Mouse (Mus musculus): Measurements from ENCODE around the gene Cfap100. TPM values are rescaled to one million over a fixed set of nuclear protein-coding genes. Genes with fewer than 3 reads are reported as not detected.

The Cfap100 gene
- total and polyA plus RNA-seq, 2 experiments, result 0.28 to 0.33 TPM

- peaks cover 5% of the 10 kb centered on the region; the same call in 1 of the 2 replicates for H3K4me1 ChIP-seq (ENCODE audit: control insufficient read depth, insufficient read depth, low read length)
- H3K27me3 ChIP-seq (ENCODE audit: control insufficient read depth, insufficient read depth, low read length), result no peaks in the 10 kb centered on the region
- no peak for TF ChIP-seq POLR2A (IDR thresholded peaks at IDR 0.05; ENCODE audit: extremely low read depth, insufficient read depth, low read length)
- no peak for TF ChIP-seq CTCF (IDR thresholded peaks at IDR 0.05; ENCODE audit: low read depth, low read length)
- no peak overlapping the region for H3K27ac ChIP-seq (replicated peaks; ENCODE audit: insufficient read depth, low read depth, low read length)
- H3K4me3 ChIP-seq (ENCODE audit: insufficient read depth, low read depth, low read length), result no peak overlapping the region
- 10% methylated on average over 1 of the region's 1 CpGs for WGBS
- H3K9ac ChIP-seq (ENCODE audit: low read depth, low read length), result no peak overlapping the region
- DNase-seq (ENCODE audit: extremely low read depth, low read depth, low spot score), result peak; percentile 81
- H3K79me2 ChIP-seq (ENCODE audit: control insufficient read depth, insufficient read depth, low read length), result no peaks in the 10 kb centered on the region
- no peaks in the 10 kb centered on the region for H3K36me3 ChIP-seq (ENCODE audit: control insufficient read depth, insufficient read depth, low read length)
Observed at GRCm38 (mm10) chr6:90410972-90411371, 17.6 kb downstream of the Cfap100 start.

DNA sequence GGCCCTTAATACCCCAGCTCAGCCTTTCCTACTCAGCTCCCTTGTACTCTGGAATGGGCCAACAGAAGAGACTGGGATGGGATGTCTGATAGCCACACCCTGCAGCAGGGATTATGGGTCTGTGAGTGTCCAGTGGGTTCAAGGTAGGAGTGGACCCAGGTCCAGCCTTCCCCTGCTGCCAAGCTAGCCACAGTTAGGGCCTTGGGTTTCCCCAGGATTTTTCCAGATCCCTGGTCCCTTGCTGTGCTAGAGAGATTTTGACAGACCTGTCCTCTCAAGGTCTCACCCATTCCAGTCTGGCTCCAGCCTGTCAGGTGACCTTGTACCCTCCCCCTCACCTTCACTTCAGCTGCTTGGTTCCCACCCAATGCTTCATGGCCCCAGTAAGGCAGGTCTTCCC lies 20.0 kb downstream of the Cfap100 start:
- TF ChIP-seq CTCF (IDR thresholded peaks at IDR 0.05; ENCODE audit: low read depth, low read length), result no peak
- no peak for TF ChIP-seq POLR2A (IDR thresholded peaks at IDR 0.05; ENCODE audit: extremely low read depth, insufficient read depth, low read length)
- DNase-seq (ENCODE audit: extremely low read depth, low read depth, low spot score), result no peak

DNA sequence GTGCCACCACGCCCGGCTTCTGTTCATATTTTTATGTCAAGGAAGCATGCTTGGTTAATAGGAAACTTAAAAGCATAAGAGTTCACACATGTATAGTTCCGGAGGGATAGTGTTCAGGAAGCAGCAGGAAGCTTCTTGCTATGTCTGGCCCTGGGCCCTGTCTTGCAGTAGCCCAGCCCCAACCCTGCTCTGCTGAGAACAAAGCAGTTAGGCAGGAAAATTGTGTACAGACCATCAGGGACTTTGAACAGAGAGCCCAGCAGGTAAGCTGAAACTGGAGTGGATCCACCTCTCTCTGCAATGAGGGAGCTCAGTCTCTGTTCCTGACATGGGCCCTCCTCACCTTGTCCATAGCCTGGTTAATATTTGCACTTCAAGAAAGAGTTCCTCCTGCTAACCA lies 31.3 kb downstream of the Cfap100 start:
- Histone ChIP-seq H3K27me3 (ENCODE audit: control insufficient read depth, insufficient read depth, low read length) (no peaks in the 10 kb centered on the region), H3K4me3 (ENCODE audit: insufficient read depth, low read depth, low read length) (no peak overlapping the region), H3K36me3 (ENCODE audit: control insufficient read depth, insufficient read depth, low read length) (peaks cover 12% of the 10 kb centered on the region), H3K9ac (ENCODE audit: low read depth, low read length) (no peak overlapping the region), H3K79me2 (ENCODE audit: control insufficient read depth, insufficient read depth, low read length) (no peaks in the 10 kb centered on the region), H3K4me1 (ENCODE audit: control insufficient read depth, insufficient read depth, low read length) (peaks cover 33% of the 10 kb centered on the region), H3K27ac (replicated peaks; ENCODE audit: insufficient read depth, low read depth, low read length) (peak overlapping the region; percentile 45)
- WGBS, result 77% methylated on average over 3 of the region's 3 CpGs
- peak; percentile 81 for DNase-seq (ENCODE audit: extremely low read depth, low read depth, low spot score)
- TF ChIP-seq CTCF (IDR thresholded peaks at IDR 0.05; ENCODE audit: low read depth, low read length) (no peak), POLR2A (IDR thresholded peaks at IDR 0.05; ENCODE audit: extremely low read depth, insufficient read depth, low read length) (no peak)

More for the DNA sequence above, 20.0 kb downstream of the Cfap100 start:
- Histone ChIP-seq H3K4me3 (ENCODE audit: insufficient read depth, low read depth, low read length) (no peak overlapping the region), H3K79me2 (ENCODE audit: control insufficient read depth, insufficient read depth, low read length) (no peaks in the 10 kb centered on the region), H3K27ac (replicated peaks; ENCODE audit: insufficient read depth, low read depth, low read length) (no peak overlapping the region), H3K27me3 (ENCODE audit: control insufficient read depth, insufficient read depth, low read length) (no peaks in the 10 kb centered on the region), H3K4me1 (ENCODE audit: control insufficient read depth, insufficient read depth, low read length) (peaks cover 5% of the 10 kb centered on the region; the same call in 1 of the 2 replicates), H3K9ac (ENCODE audit: low read depth, low read length) (no peak overlapping the region), H3K36me3 (ENCODE audit: control insufficient read depth, insufficient read depth, low read length) (no peaks in the 10 kb centered on the region; the same call in 1 of the 2 replicates)

DNA sequence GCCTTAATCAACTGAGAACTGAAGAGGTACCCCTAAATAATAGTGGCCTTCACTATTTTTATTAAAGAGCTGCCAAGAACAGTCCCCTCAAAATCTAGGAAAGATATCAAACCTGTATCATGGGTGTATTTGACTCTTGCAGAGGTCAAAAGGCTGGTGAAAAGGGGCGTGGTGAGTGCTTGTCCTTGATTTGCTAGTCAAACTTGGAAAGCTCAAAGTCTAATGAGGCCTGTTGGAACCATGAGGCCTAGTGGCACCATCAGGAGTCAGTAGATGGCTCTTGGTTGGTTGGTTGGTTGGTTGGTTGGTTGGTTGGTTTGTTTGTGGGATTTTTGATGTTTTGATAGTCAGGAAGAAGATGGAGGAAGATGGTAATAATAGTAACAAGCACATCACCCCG lies 32.8 kb downstream of the Cfap100 start:
- H3K4me3 ChIP-seq (ENCODE audit: insufficient read depth, low read depth, low read length), result no peak overlapping the region
- WGBS, result 60% methylated on average over 2 of the region's 2 CpGs
- no peaks in the 10 kb centered on the region for H3K79me2 ChIP-seq (ENCODE audit: control insufficient read depth, insufficient read depth, low read length)
- H3K36me3 ChIP-seq (ENCODE audit: control insufficient read depth, insufficient read depth, low read length), result peaks cover 13% of the 10 kb centered on the region
- H3K4me1 ChIP-seq (ENCODE audit: control insufficient read depth, insufficient read depth, low read length), result peaks cover 33% of the 10 kb centered on the region
- H3K27me3 ChIP-seq (ENCODE audit: control insufficient read depth, insufficient read depth, low read length), result no peaks in the 10 kb centered on the region
- H3K9ac ChIP-seq (ENCODE audit: low read depth, low read length), result no peak overlapping the region
- H3K27ac ChIP-seq (replicated peaks; ENCODE audit: insufficient read depth, low read depth, low read length), result peak overlapping the region; percentile 67
- DNase-seq (ENCODE audit: extremely low read depth, low read depth, low spot score), result peak; percentile 90
- no peak for TF ChIP-seq CTCF (IDR thresholded peaks at IDR 0.05; ENCODE audit: low read depth, low read length)
- no peak for TF ChIP-seq POLR2A (IDR thresholded peaks at IDR 0.05; ENCODE audit: extremely low read depth, insufficient read depth, low read length)

- Histone ChIP-seq H3K27me3 (ENCODE audit: control insufficient read depth, insufficient read depth, low read length) (no peaks in the 10 kb centered on the region), H3K36me3 (ENCODE audit: control insufficient read depth, insufficient read depth, low read length) (peaks cover 16% of the 10 kb centered on the region), H3K4me1 (ENCODE audit: control insufficient read depth, insufficient read depth, low read length) (peaks cover 33% of the 10 kb centered on the region), H3K4me3 (ENCODE audit: insufficient read depth, low read depth, low read length) (no peak overlapping the region), H3K27ac (replicated peaks; ENCODE audit: insufficient read depth, low read depth, low read length) (peak overlapping the region; percentile 84), H3K79me2 (ENCODE audit: control insufficient read depth, insufficient read depth, low read length) (no peaks in the 10 kb centered on the region), H3K9ac (ENCODE audit: low read depth, low read length) (peak overlapping the region; percentile 13; the same call in 1 of the 2 replicates)
- DNase-seq (ENCODE audit: extremely low read depth, low read depth, low spot score), result peak; percentile 96
- TF ChIP-seq CTCF (IDR thresholded peaks at IDR 0.05; ENCODE audit: low read depth, low read length), result no peak
- TF ChIP-seq POLR2A (IDR thresholded peaks at IDR 0.05; ENCODE audit: extremely low read depth, insufficient read depth, low read length), result no peak
- WGBS, result 25% methylated on average over 3 of the region's 3 CpGs
Observed at GRCm38 (mm10) chr6:90393948-90394347, 34.6 kb downstream of the Cfap100 start.

DNA sequence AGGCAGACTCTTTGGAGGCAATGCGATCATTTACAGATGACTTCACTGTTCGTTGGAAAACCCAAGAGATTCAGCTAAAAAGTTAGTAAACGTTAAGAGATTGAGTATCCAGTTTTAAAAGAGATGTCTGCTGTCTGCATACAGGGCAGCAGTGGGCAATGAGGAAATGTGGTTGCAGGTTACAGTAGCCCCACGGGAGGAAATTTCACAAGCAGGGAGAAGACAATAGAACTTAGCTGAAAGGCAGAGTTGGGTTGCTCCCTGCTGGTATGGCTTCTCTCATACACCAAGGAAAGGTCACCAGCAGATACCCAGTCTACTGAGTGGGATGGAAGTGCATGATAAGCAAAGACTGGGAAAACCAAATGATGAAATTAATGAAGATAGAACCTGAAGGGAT lies 38.0 kb downstream of the Cfap100 start:
- H3K36me3 ChIP-seq (ENCODE audit: control insufficient read depth, insufficient read depth, low read length), result peaks cover 36% of the 10 kb centered on the region

More for the DNA sequence above, 38.0 kb downstream of the Cfap100 start:
- H3K4me1 ChIP-seq (ENCODE audit: control insufficient read depth, insufficient read depth, low read length), result peaks cover 23% of the 10 kb centered on the region
- no peak overlapping the region for H3K4me3 ChIP-seq (ENCODE audit: insufficient read depth, low read depth, low read length)
- no peak for DNase-seq (ENCODE audit: extremely low read depth, low read depth, low spot score)
- no peaks in the 10 kb centered on the region for H3K79me2 ChIP-seq (ENCODE audit: control insufficient read depth, insufficient read depth, low read length)
- no peak overlapping the region for H3K27ac ChIP-seq (replicated peaks; ENCODE audit: insufficient read depth, low read depth, low read length)
- H3K27me3 ChIP-seq (ENCODE audit: control insufficient read depth, insufficient read depth, low read length), result no peaks in the 10 kb centered on the region
- 89% methylated on average over 4 of the region's 4 CpGs for WGBS
- no peak for TF ChIP-seq POLR2A (IDR thresholded peaks at IDR 0.05; ENCODE audit: extremely low read depth, insufficient read depth, low read length)
- no peak for TF ChIP-seq CTCF (IDR thresholded peaks at IDR 0.05; ENCODE audit: low read depth, low read length)
- H3K9ac ChIP-seq (ENCODE audit: low read depth, low read length), result no peak overlapping the region
